Mouse (Mus musculus): ENCODE measurements around the gene Hoxa11. TPM values are rescaled to one million over a fixed set of nuclear protein-coding genes. Genes with fewer than 3 reads are reported as not detected.

Gene Hoxa11
- polyA plus RNA-seq, 1 experiment from 2014 or later, result 34.8 TPM

- peak overlapping the region; percentile 99 for H3K27ac ChIP-seq
- ATAC-seq (replicated peaks; ENCODE audit: low FRiP score), result no peak
- H3K27me3 ChIP-seq, result peaks cover 21% of the 10 kb centered on the region; the same call in 1 of the 2 replicates
- H3K9me3 ChIP-seq (replicated peaks), result no peaks in the 10 kb centered on the region
- WGBS, result 24% methylated on average over 14 of the region's 14 CpGs
- H3K36me3 ChIP-seq, result peaks cover under 1% of the 10 kb centered on the region; the same call in 1 of the 2 replicates
- H3K4me1 ChIP-seq, result peaks cover 61% of the 10 kb centered on the region
- peak overlapping the region; percentile 92 for H3K4me2 ChIP-seq
- H3K9ac ChIP-seq, result peak overlapping the region; percentile 78
- peak overlapping the region; percentile 67 for H3K4me3 ChIP-seq (replicated peaks)
Observed at GRCm38 (mm10) chr6:52218643-52219215, 26.9 kb downstream of the Hoxa11 start.

- Histone ChIP-seq H3K9ac (peak overlapping the region; percentile 78), H3K4me3 (replicated peaks) (peak overlapping the region; percentile 67), H3K36me3 (no peaks in the 10 kb centered on the region), H3K4me2 (peak overlapping the region; percentile 92), H3K9me3 (replicated peaks) (no peaks in the 10 kb centered on the region), H3K27ac (peak overlapping the region; percentile 99), H3K4me1 (peaks cover 64% of the 10 kb centered on the region), H3K27me3 (peaks cover 21% of the 10 kb centered on the region; the same call in 1 of the 2 replicates)
- no peak for ATAC-seq (replicated peaks; ENCODE audit: low FRiP score)
- 13% methylated on average over 23 of the region's 23 CpGs for WGBS
Observed at GRCm38 (mm10) chr6:52217895-52218642, 27.5 kb downstream of the Hoxa11 start.

- Histone ChIP-seq H3K4me3 (replicated peaks) (peak overlapping the region; percentile 67), H3K36me3 (no peaks in the 10 kb centered on the region), H3K9me3 (replicated peaks) (no peaks in the 10 kb centered on the region), H3K4me2 (peak overlapping the region; percentile 92), H3K27me3 (peaks cover 21% of the 10 kb centered on the region; the same call in 1 of the 2 replicates), H3K27ac (peak overlapping the region; percentile 99), H3K9ac (peak overlapping the region; percentile 78), H3K4me1 (peaks cover 64% of the 10 kb centered on the region)
- 0% methylated on average over 25 of the region's 25 CpGs for WGBS
- ATAC-seq (replicated peaks; ENCODE audit: low FRiP score), result peak; percentile 80
Observed at GRCm38 (mm10) chr6:52217459-52217768, 28.2 kb downstream of the Hoxa11 start.

- Histone ChIP-seq H3K9me3 (replicated peaks) (no peaks in the 10 kb centered on the region), H3K4me1 (peaks cover 58% of the 10 kb centered on the region), H3K27me3 (peaks cover 17% of the 10 kb centered on the region; the same call in 1 of the 2 replicates), H3K4me2 (peak overlapping the region; percentile 92), H3K9ac (peak overlapping the region; percentile 78), H3K36me3 (no peaks in the 10 kb centered on the region), H3K4me3 (replicated peaks) (peak overlapping the region; percentile 67), H3K27ac (peak overlapping the region; percentile 99)
- peak; percentile 15; the same call in 1 of the 2 replicates for ATAC-seq (replicated peaks; ENCODE audit: low FRiP score)
- WGBS, result under 1% methylated on average over 60 of the region's 60 CpGs
Observed at GRCm38 (mm10) chr6:52216691-52217458, 28.7 kb downstream of the Hoxa11 start.

- Histone ChIP-seq H3K36me3 (no peaks in the 10 kb centered on the region), H3K4me1 (peaks cover 61% of the 10 kb centered on the region), H3K27ac (peak overlapping the region; percentile 99), H3K9ac (peak overlapping the region; percentile 78), H3K4me2 (peak overlapping the region; percentile 92), H3K9me3 (replicated peaks) (no peaks in the 10 kb centered on the region), H3K27me3 (peaks cover 15% of the 10 kb centered on the region; the same call in 1 of the 2 replicates), H3K4me3 (replicated peaks) (peak overlapping the region; percentile 67)
- ATAC-seq (replicated peaks; ENCODE audit: low FRiP score), result no peak
- 1% methylated on average over 30 of the region's 30 CpGs for WGBS
Observed at GRCm38 (mm10) chr6:52215771-52216535, 29.7 kb downstream of the Hoxa11 start.

- no peak for ATAC-seq (replicated peaks; ENCODE audit: low FRiP score)
- H3K27me3 ChIP-seq, result peaks cover 15% of the 10 kb centered on the region; the same call in 1 of the 2 replicates
- peaks cover 65% of the 10 kb centered on the region for H3K4me1 ChIP-seq
- H3K9me3 ChIP-seq (replicated peaks), result no peaks in the 10 kb centered on the region
- peak overlapping the region; percentile 92 for H3K4me2 ChIP-seq
- peak overlapping the region; percentile 99; the same call in 1 of the 2 replicates for H3K27ac ChIP-seq
- 36% methylated on average over 3 of the region's 3 CpGs for WGBS
- H3K36me3 ChIP-seq, result no peaks in the 10 kb centered on the region
- peak overlapping the region; percentile 67 for H3K4me3 ChIP-seq (replicated peaks)
- H3K9ac ChIP-seq, result peak overlapping the region; percentile 78; the same call in 1 of the 2 replicates
Observed at GRCm38 (mm10) chr6:52215070-52215469, 30.5 kb downstream of the Hoxa11 start.

GRCm38 (mm10) chr6:52214271-52214670 is 31.3 kb downstream of the Hoxa11 start:
- WGBS, result 18% methylated on average over 5 of the region's 5 CpGs
- Histone ChIP-seq H3K9me3 (replicated peaks) (no peaks in the 10 kb centered on the region), H3K9ac (0 out of 2 replicates have a peak overlapping the region, but pooled peaks have one; percentile 4), H3K4me3 (replicated peaks) (peak overlapping the region; percentile 69), H3K36me3 (no peaks in the 10 kb centered on the region), H3K27me3 (peaks cover 15% of the 10 kb centered on the region; the same call in 1 of the 2 replicates), H3K4me1 (peaks cover 66% of the 10 kb centered on the region), H3K27ac (peak overlapping the region; percentile 99), H3K4me2 (peak overlapping the region; percentile 92)
- ATAC-seq (replicated peaks; ENCODE audit: low FRiP score), result no peak

- no peaks in the 10 kb centered on the region for H3K9me3 ChIP-seq (replicated peaks)
Observed at GRCm38 (mm10) chr6:52213119-52213986, 32.3 kb downstream of the Hoxa11 start, which contains the start of the genes Hoxa3 and Gm28308. TSS of gene Hoxa3 (minus strand) at chr6:52213336. TSS of gene Gm28308 (minus strand) at chr6:52213339.

GRCm38 (mm10) chr6:52212556-52213118 is 33.0 kb downstream of the Hoxa11 start:
- peaks cover 15% of the 10 kb centered on the region; the same call in 1 of the 2 replicates for H3K27me3 ChIP-seq
- peak overlapping the region; percentile 69 for H3K4me3 ChIP-seq (replicated peaks)
- 0 out of 2 replicates have a peak, but pooled peaks have one; percentile 12 for ATAC-seq (replicated peaks; ENCODE audit: low FRiP score)
- H3K36me3 ChIP-seq, result no peaks in the 10 kb centered on the region
- WGBS, result under 1% methylated on average over 22 of the region's 22 CpGs
- H3K4me1 ChIP-seq, result peaks cover 66% of the 10 kb centered on the region
- H3K4me2 ChIP-seq, result peak overlapping the region; percentile 92
- H3K9me3 ChIP-seq (replicated peaks), result no peaks in the 10 kb centered on the region
- peak overlapping the region; percentile 85 for H3K9ac ChIP-seq
- H3K27ac ChIP-seq, result peak overlapping the region; percentile 99

More at GRCm38 (mm10) chr6:52213119-52213986, 32.3 kb downstream of the Hoxa11 start, which contains the start of the genes Hoxa3 and Gm28308:
- H3K27ac ChIP-seq, result peak within 1 kb of the TSS; percentile 99
- no peaks in the 10 kb centered on the region for H3K36me3 ChIP-seq
- peak within 1 kb of the TSS; percentile 69 for H3K4me3 ChIP-seq (replicated peaks)
- peaks cover 66% of the 10 kb centered on the region for H3K4me1 ChIP-seq
- 3% methylated on average over 38 of the region's 38 CpGs for WGBS
- peak within 1 kb of the TSS; percentile 85 for H3K9ac ChIP-seq
- H3K4me2 ChIP-seq, result peak within 1 kb of the TSS; percentile 92
- ATAC-seq (replicated peaks; ENCODE audit: low FRiP score), result peak; percentile 52
- peaks cover 15% of the 10 kb centered on the region; the same call in 1 of the 2 replicates for H3K27me3 ChIP-seq

GRCm38 (mm10) chr6:52211961-52212360 is 33.6 kb downstream of the Hoxa11 start:
- ATAC-seq (replicated peaks; ENCODE audit: low FRiP score), result no peak
- peak overlapping the region; percentile 92 for H3K4me2 ChIP-seq
- H3K4me1 ChIP-seq, result peaks cover 70% of the 10 kb centered on the region
- H3K9me3 ChIP-seq (replicated peaks), result no peaks in the 10 kb centered on the region
- peaks cover 13% of the 10 kb centered on the region; the same call in 1 of the 2 replicates for H3K27me3 ChIP-seq
- H3K27ac ChIP-seq, result peak overlapping the region; percentile 99
- H3K36me3 ChIP-seq, result no peaks in the 10 kb centered on the region
- WGBS, result under 1% methylated on average over 13 of the region's 13 CpGs
- H3K4me3 ChIP-seq (replicated peaks), result peak overlapping the region; percentile 69
- peak overlapping the region; percentile 85 for H3K9ac ChIP-seq

Measured in kidney, embryonic 15.5 days (tissue).